15 mouse cellular contexts compared by ENCODE assay signal in the genomic region with DNA sequence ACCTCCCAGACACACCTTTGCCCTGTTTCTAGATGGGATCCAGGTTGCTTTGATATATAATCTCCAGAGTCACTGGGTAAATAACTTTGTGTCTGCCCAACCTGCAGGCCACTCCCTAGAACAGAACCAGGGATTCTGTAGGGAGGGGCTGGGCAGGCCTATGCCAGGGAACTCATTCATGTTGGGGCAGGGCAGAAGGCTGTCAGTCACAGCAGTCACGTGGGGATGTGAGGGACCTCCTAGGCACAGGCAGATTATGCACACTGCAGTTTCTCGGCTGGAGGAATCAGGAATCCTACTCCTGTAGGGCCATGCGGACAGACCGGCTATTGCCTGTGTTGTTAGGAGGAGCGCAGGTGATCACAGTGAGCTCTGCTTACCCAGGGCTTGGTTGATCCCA. TPM values are rescaled to one million over a fixed set of nuclear protein-coding genes. Genes with fewer than 3 reads are reported as not detected.
DNase-seq lines count a peak whose midpoint lies in the region; ATAC-seq and TF ChIP-seq lines count a peak whose summit lies in the region.
"Had no signal": no experiment of that assay in that cellular context is flagged by ENCODE, and none has a peak within 500 bp of the region (broad histone marks: within the 10 kb centered on the region; RNA-seq: fewer than 3 reads in every experiment).

No protein-coding gene starts in this region.

- no peak for DNase-seq in kidney, adult 8-10 months
- DNase-seq in ZHBTc4 (ENCODE audit: low read depth, low spot score), result peak; percentile 81
- DNase-seq in liver, postnatal 0 days, result no peak
- no peak for DNase-seq in embryo, embryonic 11 days
- DNase-seq in gastrocnemius, adult 18-20 months (ENCODE audit: low spot score), result no peak
- DNase-seq: adrenal gland, postnatal 10 days; cerebellum, adult 9-11 months; heart, adult 2 months; right cerebral cortex, postnatal 14 days had no signal

- H3K9ac ChIP-seq in kidney, embryonic 15.5 days, result no peak overlapping the region
- no peak overlapping the region for H3K9ac ChIP-seq in embryonic facial prominence, embryonic 15.5 days
- H3K9ac ChIP-seq in liver, postnatal 0 days (replicated peaks), result no peak overlapping the region
- H3K9ac ChIP-seq: liver, embryonic 14.5 days; neural tube, embryonic 12.5 days had no signal

- no peaks in the 10 kb centered on the region for H3K9me3 ChIP-seq in kidney, embryonic 15.5 days (replicated peaks)
- H3K9me3 ChIP-seq in embryonic facial prominence, embryonic 15.5 days (replicated peaks), result no peaks in the 10 kb centered on the region
- H3K9me3 ChIP-seq in liver, postnatal 0 days (ENCODE audit: low read length), result no peaks in the 10 kb centered on the region
- H3K9me3 ChIP-seq: G1E; neural tube, embryonic 12.5 days had no signal

- no peak for TF ChIP-seq CTCF in liver, postnatal 0 days (IDR thresholded peaks at IDR 0.05; ENCODE audit: low read depth)

- H3K4me2 ChIP-seq in kidney, embryonic 15.5 days, result no peak overlapping the region
- no peak overlapping the region for H3K4me2 ChIP-seq in embryonic facial prominence, embryonic 15.5 days (replicated peaks)
- H3K4me2 ChIP-seq in liver, postnatal 0 days (ENCODE audit: low read depth, low read length), result no peak overlapping the region
- H3K4me2 ChIP-seq: neural tube, embryonic 12.5 days had no signal

- TF ChIP-seq EP300 in liver, postnatal 0 days (IDR thresholded peaks at IDR 0.05; ENCODE audit: low read depth), result no peak

- WGBS in kidney, embryonic 15.5 days, result 42% methylated on average over 5 of the region's 5 CpGs
- 39% methylated on average over 5 of the region's 5 CpGs for WGBS in embryonic facial prominence, embryonic 15.5 days
- 63% methylated on average over 5 of the region's 5 CpGs for WGBS in liver, postnatal 0 days (ENCODE audit: insufficient replicate concordance)

- 0 out of 2 replicates have a peak, but pooled peaks have one; percentile 47 for ATAC-seq in kidney, embryonic 15.5 days (replicated peaks; ENCODE audit: low FRiP score)
- peak; percentile 49 for ATAC-seq in embryonic facial prominence, embryonic 15.5 days (ENCODE audit: insufficient number of reproducible peaks, low FRiP score, low TSS enrichment, low read depth)
- ATAC-seq in liver, postnatal 0 days, result peak; percentile 57
- ATAC-seq: forebrain, embryonic 14.5 days had no signal

- H3K27me3 ChIP-seq in kidney, embryonic 15.5 days, result no peaks in the 10 kb centered on the region
- no peaks in the 10 kb centered on the region for H3K27me3 ChIP-seq in embryonic facial prominence, embryonic 15.5 days
- H3K27me3 ChIP-seq in liver, postnatal 0 days (ENCODE audit: insufficient read depth, low read length), result no peaks in the 10 kb centered on the region
- H3K27me3 ChIP-seq: neural tube, embryonic 12.5 days had no signal

- H3K4me1 ChIP-seq in kidney, embryonic 15.5 days, result peaks cover 11% of the 10 kb centered on the region
- 0 out of 2 replicates have a peak, but pooled peaks cover 3% of the 10 kb centered on the region for H3K4me1 ChIP-seq in embryonic facial prominence, embryonic 15.5 days
- no peaks in the 10 kb centered on the region for H3K4me1 ChIP-seq in liver, postnatal 0 days (ENCODE audit: insufficient read depth)
- H3K4me1 ChIP-seq: neural tube, embryonic 12.5 days had no signal

- H3K4me3 ChIP-seq in kidney, embryonic 15.5 days (replicated peaks), result no peak overlapping the region
- H3K4me3 ChIP-seq in embryonic facial prominence, embryonic 15.5 days (replicated peaks), result no peak overlapping the region
- H3K4me3 ChIP-seq in liver, postnatal 0 days (ENCODE audit: low read depth, low read length), result no peak overlapping the region
- H3K4me3 ChIP-seq: heart, adult 2 months; neural tube, embryonic 12.5 days had no signal

- H3K36me3 ChIP-seq in kidney, embryonic 15.5 days, result peaks cover 23% of the 10 kb centered on the region
- H3K36me3 ChIP-seq in embryonic facial prominence, embryonic 15.5 days, result peaks cover 21% of the 10 kb centered on the region
- peaks cover 5% of the 10 kb centered on the region; the same call in 1 of the 2 replicates for H3K36me3 ChIP-seq in liver, postnatal 0 days (replicated peaks; ENCODE audit: insufficient read depth, low read length)

- 0 out of 2 replicates have a peak overlapping the region, but pooled peaks have one; percentile 10 for H3K27ac ChIP-seq in kidney, embryonic 15.5 days
- no peak overlapping the region for H3K27ac ChIP-seq in embryonic facial prominence, embryonic 15.5 days (replicated peaks)
- no peak overlapping the region for H3K27ac ChIP-seq in liver, postnatal 0 days (ENCODE audit: low read depth)
- H3K27ac ChIP-seq: heart, adult 2 months; liver, embryonic 14.5 days; neural tube, embryonic 12.5 days had no signal

RNA-seq across cellular contexts. Expression of gene Arfgap2, which starts 16.6 kb away (rescaled TPM):
- 86.6 and 92.2 TPM in 2 replicates for polyA plus RNA-seq in kidney, embryonic 15.5 days (2015; fragmentation: Nextera tagmentation; extraction: Ambion mirVana)
- 83.0 and 83.4 TPM in 2 replicates for polyA plus RNA-seq in embryonic facial prominence, embryonic 15.5 days (2015; fragmentation: Nextera tagmentation; extraction: Ambion mirVana)
- polyA plus RNA-seq in liver, postnatal 0 days (2015; fragmentation: Nextera tagmentation; extraction: Ambion mirVana), result 64.2 and 65.1 TPM in 2 replicates
- 100 to 1,000 TPM; 136 to 146 TPM for total RNA-seq in gastrocnemius, adult 18-20 months (2021)

RNA-seq across cellular contexts. Expression of gene Pacsin3, which starts 25.6 kb away (rescaled TPM):
- 39.9 and 40.3 TPM in 2 replicates for polyA plus RNA-seq in kidney, embryonic 15.5 days (2015; fragmentation: Nextera tagmentation; extraction: Ambion mirVana)
- polyA plus RNA-seq in embryonic facial prominence, embryonic 15.5 days (2015; fragmentation: Nextera tagmentation; extraction: Ambion mirVana), result 55.1 and 62.8 TPM in 2 replicates
- polyA plus RNA-seq in liver, postnatal 0 days (2015; fragmentation: Nextera tagmentation; extraction: Ambion mirVana), result 27.8 and 28.5 TPM in 2 replicates
- total RNA-seq in gastrocnemius, adult 18-20 months (2021), result 100 to 1,000 TPM; 311 to 416 TPM

RNA-seq across cellular contexts. Expression of gene Ddb2, which starts 44.6 kb away (rescaled TPM):
- 16.2 and 17.0 TPM in 2 replicates for polyA plus RNA-seq in kidney, embryonic 15.5 days (2015; fragmentation: Nextera tagmentation; extraction: Ambion mirVana)
- polyA plus RNA-seq in embryonic facial prominence, embryonic 15.5 days (2015; fragmentation: Nextera tagmentation; extraction: Ambion mirVana), result 18.7 and 19.9 TPM in 2 replicates
- 4.0 and 4.2 TPM in 2 replicates for polyA plus RNA-seq in liver, postnatal 0 days (2015; fragmentation: Nextera tagmentation; extraction: Ambion mirVana)
- total RNA-seq in gastrocnemius, adult 18-20 months (2021), result 1 to 10 TPM; 2.9 TPM
